Mouse (Mus musculus) neural tube, embryonic 15.5 days (tissue): ENCODE measurements at regions not wholly inside any gene's neighbourhood (a gene's known extent, or its start where the extent isn't known, plus 50 kb on each side); places are given as distances from the start of the nearest gene placed in this dataset.

Experiments used
- ATAC-seq: fragments of 200-750 bp; cut with Nextera tagmentation; 2 replicates; pipeline ENCODE4 v1.8.0; 2017; ENCODE audit warnings: mild to moderate bottlenecking, moderate TSS enrichment, moderate library complexity; ENCODE audit not compliant: low FRiP score
- H3K27ac ChIP-seq: fragments of 300-500 bp; sonication (generic); replicated peaks from 2 replicates; pipeline ENCODE4 v1.5.1; 2015; ENCODE audit warnings: mild to moderate bottlenecking, inconsistent platforms
- H3K27me3 ChIP-seq: fragments of 300-500 bp; sonication (generic); replicated peaks from 2 replicates; pipeline ENCODE4 v1.6.1; 2015; ENCODE audit warnings: inconsistent platforms
- H3K36me3 ChIP-seq: fragments of 300-500 bp; sonication (generic); 2 replicates; pipeline ENCODE4 v1.6.1; 2015; ENCODE audit warnings: inconsistent platforms
- H3K4me1 ChIP-seq: fragments of 300-500 bp; sonication (generic); 2 replicates; pipeline ENCODE4 v1.6.1; 2015; ENCODE audit warnings: inconsistent platforms
- H3K4me2 ChIP-seq: fragments of 300-500 bp; sonication (generic); 2 replicates; pipeline ENCODE4 v1.6.1; 2015; ENCODE audit warnings: inconsistent platforms, mild to moderate bottlenecking, moderate library complexity
- H3K4me3 ChIP-seq: fragments of 300-500 bp; sonication (generic); replicated peaks from 2 replicates; pipeline ENCODE4 v1.5.1; 2015; ENCODE audit warnings: mild to moderate bottlenecking, inconsistent platforms
- H3K9ac ChIP-seq: fragments of 300-500 bp; sonication (generic); replicated peaks from 2 replicates; pipeline ENCODE4 v1.6.1; 2015; ENCODE audit warnings: mild to moderate bottlenecking, inconsistent platforms
- H3K9me3 ChIP-seq: fragments of 300-500 bp; sonication (generic); replicated peaks from 2 replicates; pipeline ENCODE4 v1.6.1; 2016; ENCODE audit warnings: inconsistent platforms
- WGBS: fragments of 180-500 bp; shearing (Covaris S2); methylation state at CpG from one replicate; pipeline ENCODE4 v1.1.7; 2015; ENCODE audit warnings: mixed read lengths; 5-methylcytosine and 5-hydroxymethylcytosine counted together

- H3K4me2 ChIP-seq: no peak overlapping the region
- no peaks in the 10 kb centered on the region for H3K9me3 ChIP-seq
- no peak overlapping the region for H3K9ac ChIP-seq
- H3K4me1 ChIP-seq: no peaks in the 10 kb centered on the region
- H3K4me3 ChIP-seq: no peak overlapping the region
- H3K27me3 ChIP-seq: no peaks in the 10 kb centered on the region
- H3K36me3 ChIP-seq: no peaks in the 10 kb centered on the region
- no peak for ATAC-seq
- 81% methylated on average over 1 of the region's 1 CpGs for WGBS
- H3K27ac ChIP-seq: no peak overlapping the region
Measured at GRCm38 (mm10) chr9:26383996-26384395, 349.5 kb upstream of the B3gat1 start.

- no peak overlapping the region for H3K4me3 ChIP-seq
- H3K4me2 ChIP-seq: no peak overlapping the region
- H3K27me3 ChIP-seq: no peaks in the 10 kb centered on the region
- ATAC-seq: no peak
- H3K9ac ChIP-seq: no peak overlapping the region
- no peaks in the 10 kb centered on the region for H3K9me3 ChIP-seq
- H3K36me3 ChIP-seq: no peaks in the 10 kb centered on the region
- H3K27ac ChIP-seq: no peak overlapping the region
- H3K4me1 ChIP-seq: no peaks in the 10 kb centered on the region
- WGBS: 81% methylated on average over 3 of the region's 3 CpGs
Measured at GRCm38 (mm10) chr9:26398635-26399034, 334.9 kb upstream of the B3gat1 start.

- peak; percentile 62 for ATAC-seq
Measured at GRCm38 (mm10) chr9:26422897-26423823, 310.4 kb upstream of the B3gat1 start.

GRCm38 (mm10) chr9:26435507-26435906 is 298.0 kb upstream of the B3gat1 start:
- WGBS: 55% methylated on average over 2 of the region's 2 CpGs
- peak; percentile 65; the same call in 1 of the 2 replicates for ATAC-seq
- no peaks in the 10 kb centered on the region for H3K9me3 ChIP-seq
- no peaks in the 10 kb centered on the region for H3K27me3 ChIP-seq
- H3K36me3 ChIP-seq: no peaks in the 10 kb centered on the region
- H3K4me1 ChIP-seq: no peaks in the 10 kb centered on the region
- no peak overlapping the region for H3K4me2 ChIP-seq
- H3K27ac ChIP-seq: no peak overlapping the region
- H3K4me3 ChIP-seq: no peak overlapping the region
- H3K9ac ChIP-seq: no peak overlapping the region

More at GRCm38 (mm10) chr9:26422897-26423823, 310.4 kb upstream of the B3gat1 start:
- no peak overlapping the region for H3K9ac ChIP-seq
- no peaks in the 10 kb centered on the region for H3K27me3 ChIP-seq
- H3K4me2 ChIP-seq: no peak overlapping the region
- no peaks in the 10 kb centered on the region for H3K9me3 ChIP-seq
- 26% methylated on average over 11 of the region's 11 CpGs for WGBS
- H3K27ac ChIP-seq: 0 out of 2 replicates have a peak overlapping the region, but pooled peaks have one; percentile 28
- peaks cover 13% of the 10 kb centered on the region for H3K4me1 ChIP-seq
- no peaks in the 10 kb centered on the region for H3K36me3 ChIP-seq
- H3K4me3 ChIP-seq: no peak overlapping the region

GRCm38 (mm10) chr9:26437244-26437643 is 296.3 kb upstream of the B3gat1 start:
- H3K36me3 ChIP-seq: no peaks in the 10 kb centered on the region
- H3K27ac ChIP-seq: no peak overlapping the region
- no peaks in the 10 kb centered on the region for H3K27me3 ChIP-seq
- H3K9me3 ChIP-seq: no peaks in the 10 kb centered on the region
- H3K4me2 ChIP-seq: no peak overlapping the region
- no peak overlapping the region for H3K9ac ChIP-seq
- ATAC-seq: peak; percentile 70
- H3K4me1 ChIP-seq: no peaks in the 10 kb centered on the region
- 38% methylated on average over 2 of the region's 2 CpGs for WGBS
- H3K4me3 ChIP-seq: no peak overlapping the region

GRCm38 (mm10) chr9:26453924-26454323 is 279.6 kb upstream of the B3gat1 start:
- Histone ChIP-seq H3K9ac (no peak overlapping the region), H3K36me3 (no peaks in the 10 kb centered on the region), H3K27ac (no peak overlapping the region), H3K4me1 (peaks cover 5% of the 10 kb centered on the region; the same call in 1 of the 2 replicates), H3K9me3 (no peaks in the 10 kb centered on the region), H3K4me2 (no peak overlapping the region), H3K4me3 (no peak overlapping the region), H3K27me3 (no peaks in the 10 kb centered on the region)
- WGBS: 51% methylated on average over 7 of the region's 7 CpGs
- ATAC-seq: no peak

- H3K27ac ChIP-seq: no peak overlapping the region
- WGBS: 16% methylated on average over 2 of the region's 2 CpGs
- no peaks in the 10 kb centered on the region for H3K9me3 ChIP-seq
Measured at GRCm38 (mm10) chr9:26461081-26461480, 272.4 kb upstream of the B3gat1 start.

GRCm38 (mm10) chr9:26470694-26471392 is 262.7 kb upstream of the B3gat1 start:
- Histone ChIP-seq H3K4me1 (no peaks in the 10 kb centered on the region), H3K4me3 (no peak overlapping the region), H3K9me3 (no peaks in the 10 kb centered on the region), H3K9ac (no peak overlapping the region), H3K27ac (no peak overlapping the region), H3K27me3 (no peaks in the 10 kb centered on the region), H3K36me3 (no peaks in the 10 kb centered on the region), H3K4me2 (no peak overlapping the region)
- no peak for ATAC-seq
- WGBS: 50% methylated on average over 7 of the region's 7 CpGs

More at GRCm38 (mm10) chr9:26461081-26461480, 272.4 kb upstream of the B3gat1 start:
- ATAC-seq: no peak
- Histone ChIP-seq H3K4me1 (no peaks in the 10 kb centered on the region), H3K27me3 (no peaks in the 10 kb centered on the region), H3K36me3 (no peaks in the 10 kb centered on the region), H3K9ac (no peak overlapping the region), H3K4me2 (no peak overlapping the region), H3K4me3 (no peak overlapping the region)

GRCm38 (mm10) chr9:26476341-26476740 is 257.2 kb upstream of the B3gat1 start:
- no peak overlapping the region for H3K4me3 ChIP-seq
- no peak overlapping the region for H3K4me2 ChIP-seq
- H3K4me1 ChIP-seq: no peaks in the 10 kb centered on the region
- H3K27me3 ChIP-seq: no peaks in the 10 kb centered on the region
- no peak overlapping the region for H3K9ac ChIP-seq
- WGBS: 94% methylated on average over 3 of the region's 3 CpGs
- H3K9me3 ChIP-seq: no peaks in the 10 kb centered on the region
- no peak overlapping the region for H3K27ac ChIP-seq
- no peak for ATAC-seq
- no peaks in the 10 kb centered on the region for H3K36me3 ChIP-seq

- no peak overlapping the region for H3K4me2 ChIP-seq
- H3K27ac ChIP-seq: no peak overlapping the region
- no peaks in the 10 kb centered on the region for H3K27me3 ChIP-seq
- ATAC-seq: no peak
- H3K36me3 ChIP-seq: no peaks in the 10 kb centered on the region
- WGBS: 86% methylated on average over 8 of the region's 8 CpGs
- no peaks in the 10 kb centered on the region for H3K4me1 ChIP-seq
- no peak overlapping the region for H3K9ac ChIP-seq
- H3K4me3 ChIP-seq: no peak overlapping the region
- no peaks in the 10 kb centered on the region for H3K9me3 ChIP-seq
Measured at GRCm38 (mm10) chr9:26480881-26481280, 252.6 kb upstream of the B3gat1 start.

- Histone ChIP-seq H3K27me3 (no peaks in the 10 kb centered on the region), H3K9ac (no peak overlapping the region), H3K27ac (no peak overlapping the region), H3K4me2 (no peak overlapping the region), H3K36me3 (no peaks in the 10 kb centered on the region), H3K4me3 (no peak overlapping the region), H3K4me1 (no peaks in the 10 kb centered on the region), H3K9me3 (no peaks in the 10 kb centered on the region)
- ATAC-seq: no peak
Measured at GRCm38 (mm10) chr9:26481890-26482289, 251.6 kb upstream of the B3gat1 start.

GRCm38 (mm10) chr9:26493740-26494139 is 239.8 kb upstream of the B3gat1 start:
- Histone ChIP-seq H3K4me2 (no peak overlapping the region), H3K4me3 (no peak overlapping the region), H3K9ac (no peak overlapping the region), H3K9me3 (no peaks in the 10 kb centered on the region), H3K27ac (no peak overlapping the region), H3K4me1 (no peaks in the 10 kb centered on the region), H3K27me3 (no peaks in the 10 kb centered on the region), H3K36me3 (no peaks in the 10 kb centered on the region)
- ATAC-seq: no peak
- 81% methylated on average over 2 of the region's 2 CpGs for WGBS
